Mouse (Mus musculus) limb, embryonic 11.5 days (tissue): ENCODE data around the gene C1ql4. TPM values are rescaled to one million over a fixed set of nuclear protein-coding genes. Genes with fewer than 3 reads are reported as not detected.

Experiments used
- ATAC-seq: fragments of 200-750 bp; cut with Nextera tagmentation; 2 replicates; pipeline ENCODE4 v1.8.0; 2017; ENCODE audit warnings: low read depth; ENCODE audit not compliant: insufficient number of reproducible peaks, low FRiP score, low TSS enrichment
- DNase-seq: peaks from one replicate; pipeline ENCODE4 v3.0.0-alpha.2; 2015; ENCODE audit warnings: low spot score
- H3K27ac ChIP-seq: fragments of 300-500 bp; sonication (generic); replicated peaks from 2 replicates; pipeline ENCODE4 v1.5.1; 2014; ENCODE audit warnings: low read depth, mild to moderate bottlenecking, low read length
- H3K27me3 ChIP-seq: fragments of 300-500 bp; sonication (generic); 2 replicates; pipeline ENCODE4 v1.6.1; 2014; ENCODE audit warnings: mild to moderate bottlenecking, low read length, mixed read lengths; ENCODE audit not compliant: control insufficient read depth, insufficient read depth
- H3K36me3 ChIP-seq: fragments of 300-500 bp; sonication (generic); 2 replicates; pipeline ENCODE4 v1.6.1; 2014; ENCODE audit warnings: mild to moderate bottlenecking, low read length, moderate library complexity, mixed read lengths; ENCODE audit not compliant: control insufficient read depth, insufficient read depth
- H3K4me1 ChIP-seq: fragments of 300-500 bp; sonication (generic); 2 replicates; pipeline ENCODE4 v1.6.1; 2014; ENCODE audit warnings: low read length, mixed read lengths; ENCODE audit not compliant: control insufficient read depth, insufficient read depth
- H3K4me2 ChIP-seq: fragments of 300-500 bp; sonication (generic); 2 replicates; pipeline ENCODE4 v1.6.1; 2014; ENCODE audit warnings: low read depth, mild to moderate bottlenecking, moderate library complexity; ENCODE audit not compliant: severe bottlenecking
- H3K4me3 ChIP-seq: fragments of 300-500 bp; sonication (generic); 2 replicates; pipeline ENCODE4 v1.5.1; 2014; ENCODE audit warnings: low read depth, low read length
- H3K9ac ChIP-seq: fragments of 300-500 bp; sonication (generic); 2 replicates; pipeline ENCODE4 v1.6.1; 2014; ENCODE audit warnings: mild to moderate bottlenecking, low read length
- H3K9me3 ChIP-seq: fragments of 300-500 bp; sonication (generic); 2 replicates; pipeline ENCODE4 v1.6.1; 2016; ENCODE audit warnings: low read length; ENCODE audit not compliant: control insufficient read depth
- WGBS: fragments of 180-500 bp; shearing (Covaris S2); extraction: QIAGEN DNeasy Blood & Tissue Kit; methylation state at CpG from one replicate; pipeline ENCODE4 v1.1.7; 2014; 5-methylcytosine and 5-hydroxymethylcytosine counted together
- polyA plus RNA-seq: library from polyadenylated mRNA; unstranded; fragments of >200 nt; fragmentation: Nextera tagmentation; extraction: Ambion mirVana; gene quantifications from 2 replicates; pipeline ENCODE4 v1.2.1, GENCODE M21; 2014

Gene C1ql4
- not detected in 2 replicates for polyA plus RNA-seq

DNA sequence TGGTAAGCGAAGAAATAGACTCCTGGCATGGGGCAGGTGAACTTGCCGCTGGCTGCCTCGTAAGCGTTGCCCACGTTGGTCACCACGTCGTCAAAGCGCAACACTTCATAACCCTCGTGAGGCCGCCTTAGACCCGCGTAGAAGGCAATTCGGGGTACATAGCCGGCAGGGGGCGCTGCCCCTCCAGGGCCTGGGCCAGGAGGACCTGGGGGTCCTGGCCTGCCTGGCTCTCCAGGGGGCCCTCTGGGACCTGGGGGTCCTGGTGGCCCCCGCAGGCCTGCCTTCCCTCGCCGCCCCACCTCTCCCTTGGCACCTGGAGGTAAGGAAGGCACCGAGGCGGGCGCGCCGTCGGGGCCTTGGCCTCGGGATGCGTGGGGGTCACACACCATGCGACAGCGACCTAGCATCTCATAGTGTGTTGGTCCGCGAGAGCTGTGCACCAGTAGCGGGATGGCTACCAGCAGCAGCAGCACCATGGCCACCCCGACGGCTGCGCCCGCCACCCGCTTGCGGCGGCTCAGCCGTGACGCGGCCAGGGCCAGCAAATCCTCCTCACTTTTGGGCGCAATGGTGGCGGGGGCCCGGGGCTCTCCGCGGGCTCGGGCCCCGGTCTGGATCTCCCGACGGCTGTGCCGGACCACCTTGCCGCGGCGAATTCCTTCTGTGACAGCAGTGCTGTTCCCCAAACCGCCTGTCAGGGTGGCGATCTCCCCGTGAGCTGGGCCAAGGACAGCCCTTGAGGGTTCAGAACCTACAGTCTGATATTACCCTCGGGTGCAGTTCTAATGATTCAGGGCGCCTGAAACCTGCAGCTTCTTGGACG, at the start of gene C1ql4:
Gene C1ql4, minus strand, starts transcription at position 565 of the 823 bp plus-strand sequence.
- Histone ChIP-seq H3K4me1 (peaks cover 4% of the 10 kb centered on the region; the same call in 1 of the 2 replicates), H3K27ac (no peak within 1 kb of the TSS), H3K9me3 (no peaks in the 10 kb centered on the region), H3K27me3 (peaks cover 82% of the 10 kb centered on the region), H3K4me2 (peak within 1 kb of the TSS; percentile 24), H3K4me3 (peak within 1 kb of the TSS; percentile 5; the same call in 1 of the 2 replicates), H3K9ac (no peak within 1 kb of the TSS), H3K36me3 (peaks cover 3% of the 10 kb centered on the region; the same call in 1 of the 2 replicates)
- ATAC-seq (0 out of 2 replicates have a peak, but pooled peaks have one; percentile 5), DNase-seq (peak; percentile 60)
- WGBS: 6% methylated on average over 60 of the region's 60 CpGs

- no peaks in the 10 kb centered on the region for H3K9me3 ChIP-seq
- H3K9ac ChIP-seq: no peak overlapping the region
- H3K4me1 ChIP-seq: peaks cover 12% of the 10 kb centered on the region; the same call in 1 of the 2 replicates
- no peak for ATAC-seq
- H3K27me3 ChIP-seq: no peaks in the 10 kb centered on the region
- 71% methylated on average over 22 of the region's 22 CpGs for WGBS
- no peak overlapping the region for H3K4me2 ChIP-seq
- peaks cover 2% of the 10 kb centered on the region; the same call in 1 of the 2 replicates for H3K36me3 ChIP-seq
- no peak overlapping the region for H3K4me3 ChIP-seq
- no peak overlapping the region for H3K27ac ChIP-seq
- DNase-seq: peak; percentile 25
Observed at GRCm38 (mm10) chr15:99129956-99130910, 42.6 kb upstream of the C1ql4 start.

GRCm38 (mm10) chr15:99129441-99129840, 41.8 kb upstream of the C1ql4 start:
- no peak overlapping the region for H3K9ac ChIP-seq
- no peaks in the 10 kb centered on the region for H3K27me3 ChIP-seq
- 65% methylated on average over 11 of the region's 11 CpGs for WGBS
- no peaks in the 10 kb centered on the region for H3K9me3 ChIP-seq
- ATAC-seq (no peak), DNase-seq (no peak)
- peaks cover 12% of the 10 kb centered on the region; the same call in 1 of the 2 replicates for H3K4me1 ChIP-seq
- no peak overlapping the region for H3K4me2 ChIP-seq
- H3K27ac ChIP-seq: no peak overlapping the region
- H3K4me3 ChIP-seq: no peak overlapping the region
- H3K36me3 ChIP-seq: peaks cover 2% of the 10 kb centered on the region; the same call in 1 of the 2 replicates

DNA sequence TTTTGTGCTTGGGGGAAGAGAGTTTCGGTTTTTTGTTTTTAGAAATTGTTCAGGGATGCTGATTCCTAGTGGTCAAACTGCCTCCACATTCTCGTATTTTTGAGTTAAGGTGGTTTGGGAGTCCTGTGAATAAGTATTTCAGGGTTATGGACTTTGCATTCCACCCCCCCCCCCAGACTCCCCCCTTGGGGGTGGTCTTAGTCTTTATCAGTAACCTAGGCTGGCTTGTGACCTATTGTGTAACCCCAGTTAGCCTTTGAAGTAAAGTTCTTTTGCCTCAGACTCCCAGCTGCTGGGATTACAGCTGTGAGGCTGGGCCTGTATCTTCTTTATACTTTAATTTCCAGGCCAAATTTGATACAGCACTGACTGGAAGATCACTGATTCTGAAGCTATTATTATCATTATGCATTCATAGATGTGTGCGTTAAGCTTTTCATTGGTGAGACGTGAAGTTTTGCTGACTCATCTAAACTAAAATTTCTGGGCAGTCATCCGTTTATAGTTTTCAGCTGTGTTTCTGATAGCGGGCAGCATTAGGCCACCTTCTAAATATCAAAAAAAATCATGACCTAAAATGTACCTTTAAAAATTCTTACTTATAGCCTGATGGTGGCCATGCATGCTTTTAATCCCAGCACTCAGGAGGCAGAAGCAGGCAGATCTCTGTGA, 40.4 kb upstream of the C1ql4 start:
- 0 out of 2 replicates have a peak overlapping the region, but pooled peaks have one; percentile 27 for H3K9ac ChIP-seq
- no peak for ATAC-seq
- H3K27ac ChIP-seq: no peak overlapping the region
- WGBS: 75% methylated on average over 6 of the region's 6 CpGs
- H3K4me2 ChIP-seq: peak overlapping the region; percentile 75
- no peaks in the 10 kb centered on the region for H3K9me3 ChIP-seq
- H3K36me3 ChIP-seq: peaks cover 2% of the 10 kb centered on the region; the same call in 1 of the 2 replicates
- no peaks in the 10 kb centered on the region for H3K27me3 ChIP-seq
- H3K4me1 ChIP-seq: peaks cover 12% of the 10 kb centered on the region; the same call in 1 of the 2 replicates
- DNase-seq: no peak
- peak overlapping the region; percentile 59 for H3K4me3 ChIP-seq

DNA sequence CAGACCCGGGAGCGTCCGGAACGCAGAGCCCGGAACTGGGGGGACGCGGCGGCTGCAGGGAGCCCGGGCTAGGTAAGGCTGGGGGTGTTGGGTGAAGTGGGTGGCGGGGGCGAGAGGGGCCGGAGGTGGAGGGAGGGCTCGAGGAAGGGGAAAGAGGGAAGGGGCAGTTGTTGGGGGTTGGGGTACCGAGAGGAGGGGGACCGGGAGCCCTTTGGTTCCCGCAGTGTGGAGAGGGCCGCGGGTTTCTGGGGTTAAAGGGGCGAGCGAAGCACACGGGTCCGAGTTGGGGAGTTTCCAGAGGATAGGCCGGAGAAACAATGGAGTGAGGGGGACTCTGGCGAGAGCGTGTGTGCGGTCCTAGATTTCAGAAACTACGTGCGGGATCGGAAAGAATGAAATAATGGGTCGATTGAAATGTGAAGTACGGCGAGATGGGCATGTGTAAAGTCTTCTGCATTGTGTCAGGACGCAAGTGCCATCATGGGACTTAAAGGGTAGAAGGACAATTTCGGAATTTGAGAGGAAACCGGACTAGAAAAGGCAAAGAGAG, 39.3 kb upstream of the C1ql4 start:
- Histone ChIP-seq H3K9ac (peak overlapping the region; percentile 93), H3K4me2 (peak overlapping the region; percentile 75), H3K4me1 (peaks cover 12% of the 10 kb centered on the region; the same call in 1 of the 2 replicates), H3K27ac (peak overlapping the region; percentile 92), H3K36me3 (peaks cover 2% of the 10 kb centered on the region; the same call in 1 of the 2 replicates), H3K9me3 (no peaks in the 10 kb centered on the region), H3K27me3 (no peaks in the 10 kb centered on the region), H3K4me3 (peak overlapping the region; percentile 59)
- under 1% methylated on average over 33 of the region's 35 CpGs for WGBS
- ATAC-seq (peak; percentile 48), DNase-seq (no peak)

DNA sequence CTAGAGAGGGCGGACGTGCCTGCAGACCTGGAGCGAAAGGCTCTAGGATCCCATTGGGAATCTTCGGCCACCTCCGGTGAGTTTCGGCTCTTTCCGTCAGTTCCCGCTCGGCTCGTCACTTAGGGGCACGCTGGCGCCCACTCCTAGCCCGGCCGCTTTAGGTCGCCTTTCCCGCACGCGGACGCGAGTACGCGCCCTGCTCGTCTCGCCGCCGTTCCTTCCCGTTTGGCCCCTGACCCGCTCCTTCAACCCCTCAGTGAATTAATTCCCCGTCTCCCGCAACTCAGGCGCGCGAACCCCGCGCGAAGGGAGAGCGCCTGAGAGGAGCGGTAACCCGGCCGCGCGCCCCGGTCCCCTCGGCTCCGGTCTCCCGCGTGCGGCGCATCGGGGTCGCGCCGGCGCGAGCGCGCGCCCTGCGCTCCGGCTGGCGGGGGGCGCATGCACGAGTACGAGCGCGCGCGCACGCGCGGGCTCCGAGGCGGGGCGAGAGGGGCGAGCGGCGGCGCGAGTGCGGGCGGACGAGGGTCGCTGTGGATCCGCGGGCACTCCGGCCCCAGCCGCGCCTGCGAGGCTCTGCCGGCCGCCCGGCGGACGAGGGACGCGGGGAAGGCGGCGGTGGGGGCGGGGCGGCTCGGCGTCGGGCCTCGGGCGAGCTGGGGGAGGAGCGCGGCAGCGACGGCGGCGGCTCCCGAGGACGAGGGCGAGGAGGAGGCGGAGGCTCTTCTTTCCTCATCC, 38.6 kb upstream of the C1ql4 start:
- peaks cover 12% of the 10 kb centered on the region; the same call in 1 of the 2 replicates for H3K4me1 ChIP-seq
- no peaks in the 10 kb centered on the region for H3K9me3 ChIP-seq
- DNase-seq: peak; percentile 96
- H3K4me2 ChIP-seq: peak overlapping the region; percentile 75
- peak overlapping the region; percentile 59 for H3K4me3 ChIP-seq
- no peaks in the 10 kb centered on the region for H3K27me3 ChIP-seq
- under 1% methylated on average over 76 of the region's 115 CpGs for WGBS
- H3K36me3 ChIP-seq: peaks cover 2% of the 10 kb centered on the region; the same call in 1 of the 2 replicates
- H3K27ac ChIP-seq: peak overlapping the region; percentile 92
- H3K9ac ChIP-seq: peak overlapping the region; percentile 93
- peak; percentile 90 for ATAC-seq

GRCm38 (mm10) chr15:99125711-99126080, 38.1 kb upstream of the C1ql4 start, which contains the start of gene Spats2:
Gene Spats2, plus strand, starts transcription at chr15:99125916.
- Histone ChIP-seq H3K27ac (peak within 1 kb of the TSS; percentile 92), H3K4me3 (peak within 1 kb of the TSS; percentile 59), H3K27me3 (no peaks in the 10 kb centered on the region), H3K9ac (peak within 1 kb of the TSS; percentile 93), H3K4me2 (peak within 1 kb of the TSS; percentile 75), H3K9me3 (no peaks in the 10 kb centered on the region), H3K4me1 (peaks cover 11% of the 10 kb centered on the region; the same call in 1 of the 2 replicates), H3K36me3 (peaks cover 2% of the 10 kb centered on the region; the same call in 1 of the 2 replicates)
- DNase-seq: no peak
- ATAC-seq: no peak
- WGBS: 1% methylated on average over 12 of the region's 12 CpGs
